Mouse (Mus musculus) hindbrain, embryonic 11.5 days (tissue): ENCODE measurements at regions not wholly inside any gene's neighbourhood (a gene's known extent, or its start where the extent isn't known, plus 50 kb on each side); places are given as distances from the start of the nearest gene placed in this dataset.
A peak's percentile ranks its signal among the peaks of the same experiment; 100 is the strongest.

Experiments
- ATAC-seq: fragments of 200-750 bp; cut with Nextera tagmentation; 2 replicates; pipeline ENCODE4 v1.8.0; 2017; ENCODE audit warnings: mild to moderate bottlenecking, moderate TSS enrichment, moderate library complexity; ENCODE audit not compliant: low FRiP score
- DNase-seq: peaks from one replicate; pipeline ENCODE4 v3.0.0-alpha.2; 2015; ENCODE audit warnings: low spot score
- H3K27ac ChIP-seq: fragments of 300-500 bp; sonication (generic); 2 replicates; pipeline ENCODE4 v1.5.1; 2014; ENCODE audit warnings: mild to moderate bottlenecking, low read depth, low read length
- H3K27me3 ChIP-seq: fragments of 300-500 bp; sonication (generic); 2 replicates; pipeline ENCODE4 v1.6.1; 2014; ENCODE audit warnings: mild to moderate bottlenecking, low read length, moderate library complexity, mixed read lengths; ENCODE audit not compliant: control insufficient read depth, insufficient read depth
- H3K36me3 ChIP-seq: fragments of 300-500 bp; sonication (generic); 2 replicates; pipeline ENCODE4 v1.6.1; 2014; ENCODE audit warnings: mild to moderate bottlenecking, low read length, moderate library complexity, mixed read lengths; ENCODE audit not compliant: control insufficient read depth, insufficient read depth
- H3K4me1 ChIP-seq: fragments of 300-500 bp; sonication (generic); replicated peaks from 2 replicates; pipeline ENCODE4 v1.6.1; 2014; ENCODE audit warnings: low read length, mixed read lengths; ENCODE audit not compliant: control insufficient read depth, insufficient read depth
- H3K4me2 ChIP-seq: fragments of 300-500 bp; sonication (generic); replicated peaks from 2 replicates; pipeline ENCODE4 v1.6.1; 2014; ENCODE audit warnings: mild to moderate bottlenecking, low read depth, low read length
- H3K4me3 ChIP-seq: fragments of 300-500 bp; sonication (generic); 2 replicates; pipeline ENCODE4 v1.5.1; 2014; ENCODE audit warnings: low read depth, low read length
- H3K9ac ChIP-seq: fragments of 300-500 bp; sonication (generic); 2 replicates; pipeline ENCODE4 v1.6.1; 2014; ENCODE audit warnings: low read depth, low read length
- H3K9me3 ChIP-seq: fragments of 300-500 bp; sonication (generic); 2 replicates; pipeline ENCODE4 v1.6.1; 2016; ENCODE audit warnings: low read length; ENCODE audit not compliant: control insufficient read depth
- WGBS: fragments of 180-500 bp; shearing (Covaris S2); extraction: QIAGEN DNeasy Blood & Tissue Kit; methylation state at CpG from one replicate; pipeline ENCODE4 v1.1.7; 2014; 5-methylcytosine and 5-hydroxymethylcytosine counted together

- Histone ChIP-seq H3K27ac (no peak overlapping the region), H3K27me3 (no peaks in the 10 kb centered on the region), H3K9me3 (no peaks in the 10 kb centered on the region), H3K36me3 (no peaks in the 10 kb centered on the region), H3K4me2 (no peak overlapping the region), H3K4me3 (no peak overlapping the region), H3K9ac (no peak overlapping the region), H3K4me1 (no peaks in the 10 kb centered on the region)
- WGBS: 67% methylated on average over 5 of the region's 5 CpGs
- DNase-seq (no peak), ATAC-seq (no peak)
Measured at GRCm38 (mm10) chr12:71370091-71370490, 60.4 kb downstream of the Dact1 start.

GRCm38 (mm10) chr12:71371948-71372347, 62.3 kb downstream of the Dact1 start:
- H3K9ac ChIP-seq: no peak overlapping the region
- WGBS: 67% methylated on average over 5 of the region's 5 CpGs
- no peak overlapping the region for H3K4me3 ChIP-seq
- no peak for DNase-seq
- H3K36me3 ChIP-seq: no peaks in the 10 kb centered on the region
- H3K9me3 ChIP-seq: no peaks in the 10 kb centered on the region
- H3K27ac ChIP-seq: no peak overlapping the region
- H3K4me1 ChIP-seq: no peaks in the 10 kb centered on the region
- no peak for ATAC-seq
- H3K4me2 ChIP-seq: no peak overlapping the region
- H3K27me3 ChIP-seq: no peaks in the 10 kb centered on the region

- no peak overlapping the region for H3K4me2 ChIP-seq
- no peaks in the 10 kb centered on the region for H3K36me3 ChIP-seq
- no peak for ATAC-seq
- 55% methylated on average over 2 of the region's 2 CpGs for WGBS
- H3K27ac ChIP-seq: no peak overlapping the region
- no peaks in the 10 kb centered on the region for H3K27me3 ChIP-seq
- no peaks in the 10 kb centered on the region for H3K4me1 ChIP-seq
- no peak for DNase-seq
- H3K4me3 ChIP-seq: no peak overlapping the region
- H3K9ac ChIP-seq: no peak overlapping the region
- no peaks in the 10 kb centered on the region for H3K9me3 ChIP-seq
Measured at GRCm38 (mm10) chr12:71373633-71374032, 63.9 kb downstream of the Dact1 start.

GRCm38 (mm10) chr12:71376446-71376845, 66.8 kb downstream of the Dact1 start:
- Histone ChIP-seq H3K4me3 (no peak overlapping the region), H3K27me3 (no peaks in the 10 kb centered on the region), H3K27ac (0 out of 2 replicates have a peak overlapping the region, but pooled peaks have one; percentile 21), H3K9me3 (no peaks in the 10 kb centered on the region), H3K4me1 (no peaks in the 10 kb centered on the region), H3K9ac (no peak overlapping the region), H3K36me3 (no peaks in the 10 kb centered on the region), H3K4me2 (no peak overlapping the region)
- ATAC-seq (no peak), DNase-seq (no peak)
- 60% methylated on average over 8 of the region's 8 CpGs for WGBS

- Histone ChIP-seq H3K27me3 (no peaks in the 10 kb centered on the region), H3K4me3 (no peak overlapping the region), H3K4me1 (no peaks in the 10 kb centered on the region), H3K27ac (no peak overlapping the region), H3K9ac (no peak overlapping the region), H3K36me3 (no peaks in the 10 kb centered on the region), H3K4me2 (no peak overlapping the region), H3K9me3 (no peaks in the 10 kb centered on the region)
- peak; percentile 47 for DNase-seq
- WGBS: 51% methylated on average over 9 of the region's 9 CpGs
- ATAC-seq: no peak
Measured at GRCm38 (mm10) chr12:71376966-71377365, 67.3 kb downstream of the Dact1 start.

- Histone ChIP-seq H3K27ac (no peak overlapping the region), H3K36me3 (no peaks in the 10 kb centered on the region), H3K9ac (no peak overlapping the region), H3K9me3 (no peaks in the 10 kb centered on the region), H3K4me3 (no peak overlapping the region), H3K4me1 (no peaks in the 10 kb centered on the region), H3K27me3 (no peaks in the 10 kb centered on the region), H3K4me2 (no peak overlapping the region)
- no peak for DNase-seq
- 91% methylated on average over 8 of the region's 8 CpGs for WGBS
- ATAC-seq: no peak
Measured at GRCm38 (mm10) chr12:71379626-71380423, 70.1 kb downstream of the Dact1 start.

GRCm38 (mm10) chr12:71380424-71380761, 70.7 kb downstream of the Dact1 start:
- Histone ChIP-seq H3K27ac (no peak overlapping the region), H3K4me3 (no peak overlapping the region), H3K27me3 (no peaks in the 10 kb centered on the region), H3K4me2 (no peak overlapping the region), H3K9ac (no peak overlapping the region), H3K4me1 (no peaks in the 10 kb centered on the region), H3K9me3 (no peaks in the 10 kb centered on the region), H3K36me3 (no peaks in the 10 kb centered on the region)
- 88% methylated on average over 3 of the region's 3 CpGs for WGBS
- no peak for DNase-seq
- ATAC-seq: no peak

- ATAC-seq (no peak), DNase-seq (no peak)
- no peaks in the 10 kb centered on the region for H3K4me1 ChIP-seq
- WGBS: 83% methylated on average over 3 of the region's 3 CpGs
- no peaks in the 10 kb centered on the region for H3K36me3 ChIP-seq
- H3K4me3 ChIP-seq: no peak overlapping the region
- no peaks in the 10 kb centered on the region for H3K27me3 ChIP-seq
- H3K27ac ChIP-seq: no peak overlapping the region
- no peak overlapping the region for H3K9ac ChIP-seq
- no peak overlapping the region for H3K4me2 ChIP-seq
- no peaks in the 10 kb centered on the region for H3K9me3 ChIP-seq
Measured at GRCm38 (mm10) chr12:71386251-71386650, 76.6 kb downstream of the Dact1 start.

GRCm38 (mm10) chr12:71391481-71391880, 81.8 kb downstream of the Dact1 start:
- H3K27ac ChIP-seq: no peak overlapping the region
- H3K4me1 ChIP-seq: no peaks in the 10 kb centered on the region
- H3K4me2 ChIP-seq: no peak overlapping the region
- WGBS: 79% methylated on average over 6 of the region's 6 CpGs
- no peaks in the 10 kb centered on the region for H3K36me3 ChIP-seq
- H3K9me3 ChIP-seq: no peaks in the 10 kb centered on the region
- H3K4me3 ChIP-seq: no peak overlapping the region
- H3K27me3 ChIP-seq: no peaks in the 10 kb centered on the region
- no peak for DNase-seq
- no peak for ATAC-seq
- no peak overlapping the region for H3K9ac ChIP-seq
